Mouse (Mus musculus) granulocyte monocyte progenitor cell, adult 5-6 weeks (primary cell): Measurements from ENCODE around the gene Ddx31. TPM values are rescaled to one million over a fixed set of nuclear protein-coding genes. Genes with fewer than 3 reads are reported as not detected.
A peak's percentile ranks its signal among the peaks of the same experiment; 100 is the strongest.

Experiments used
- ATAC-seq: replicated peaks from 2 replicates; pipeline ENCODE4 v1.8.0; 2016; ENCODE audit warnings: mild to moderate bottlenecking, moderate TSS enrichment, inconsistent platforms; ENCODE audit not compliant: poor library complexity, severe bottlenecking
- total RNA-seq, 2 experiments: library from RNA; stranded (forward) in 1 of 2; stranded (reverse) in 1 of 2; fragments of 200-712, 200-1000 nt in 1 of 2; fragments of >200 nt in 1 of 2; fragmentation: Nextera tagmentation in 1 of 2; gene quantifications; 2 replicates each; pipeline ENCODE4 v1.2.3; 2014 to 2017

Gene Ddx31
- total RNA-seq (2014; fragmentation: Nextera tagmentation) (6.5 and 13.7 TPM in 2 replicates), total RNA-seq (2017) (14.1 and 14.5 TPM in 2 replicates)

- peak; percentile 92 for ATAC-seq
These were observed at the start of gene Ddx31, which contains the start of gene Gtf3c4 for GRCm38 (mm10) chr2:28840222-28840951. Ddx31 (plus strand) TSS chr2:28840406. Gtf3c4 (minus strand) TSS chr2:28840360.

GRCm38 (mm10) chr2:28792931-28793610, 47.1 kb upstream of the Ddx31 start:
- peak; percentile 43; the same call in 1 of the 2 replicates for ATAC-seq

GRCm38 (mm10) chr2:28794623-28795022, 45.6 kb upstream of the Ddx31 start:
- ATAC-seq: no peak

GRCm38 (mm10) chr2:28796298-28796697, 43.9 kb upstream of the Ddx31 start:
- peak; percentile 90 for ATAC-seq

- no peak for ATAC-seq
These were observed 42.6 kb upstream of the Ddx31 start for GRCm38 (mm10) chr2:28797490-28798106.

- no peak for ATAC-seq
These were observed 41.8 kb upstream of the Ddx31 start for GRCm38 (mm10) chr2:28798390-28798789.

- no peak for ATAC-seq
These were observed 40.6 kb upstream of the Ddx31 start for GRCm38 (mm10) chr2:28799575-28799974.

GRCm38 (mm10) chr2:28803406-28803805, 36.8 kb upstream of the Ddx31 start:
- ATAC-seq: no peak

- no peak for ATAC-seq
These were observed 31.4 kb upstream of the Ddx31 start for GRCm38 (mm10) chr2:28808841-28809240.

GRCm38 (mm10) chr2:28810260-28811013, 29.8 kb upstream of the Ddx31 start:
- no peak for ATAC-seq

- ATAC-seq: no peak
These were observed 21.3 kb upstream of the Ddx31 start for GRCm38 (mm10) chr2:28818866-28819265.

- ATAC-seq: no peak
These were observed 10.9 kb upstream of the Ddx31 start for GRCm38 (mm10) chr2:28829265-28829664.

- ATAC-seq: no peak
These were observed 3.8 kb upstream of the Ddx31 start for GRCm38 (mm10) chr2:28836181-28836940.

- ATAC-seq: no peak
These were observed 545 bp upstream of the Ddx31 start for GRCm38 (mm10) chr2:28839501-28840221.

- ATAC-seq: no peak
These were observed 1.8 kb downstream of the Ddx31 start for GRCm38 (mm10) chr2:28842042-28842441.

GRCm38 (mm10) chr2:28848879-28849278, 8.7 kb downstream of the Ddx31 start:
- ATAC-seq: no peak

GRCm38 (mm10) chr2:28852594-28852993, 12.4 kb downstream of the Ddx31 start:
- ATAC-seq: no peak

GRCm38 (mm10) chr2:28855773-28856172, 15.6 kb downstream of the Ddx31 start:
- ATAC-seq: no peak

- ATAC-seq: no peak
These were observed 19.1 kb downstream of the Ddx31 start for GRCm38 (mm10) chr2:28859303-28859702.
